Mouse (Mus musculus) kidney, adult 2 months (tissue): ENCODE data around the gene Mbd3. TPM values are rescaled to one million over a fixed set of nuclear protein-coding genes. Genes with fewer than 3 reads are reported as not detected.

Experiments used
- DNase-seq: peaks from one replicate; pipeline ENCODE4 v3.0.0; 2021
- H3K27ac ChIP-seq: fragments of 200-500 bp; 2 replicates; pipeline ENCODE4 v1.5.1; 2012; ENCODE audit warnings: low read depth, low read length, control low read depth, inconsistent platforms; ENCODE audit not compliant: insufficient read depth
- H3K27me3 ChIP-seq: fragments of 200-500 bp; replicated peaks from 2 replicates; pipeline ENCODE4 v1.6.1; 2012; ENCODE audit warnings: mild to moderate bottlenecking, moderate library complexity, low read length, inconsistent platforms; ENCODE audit not compliant: control insufficient read depth, insufficient read depth
- H3K36me3 ChIP-seq: fragments of 200-500 bp; 2 replicates; pipeline ENCODE4 v1.6.1; 2012; ENCODE audit warnings: mild to moderate bottlenecking, moderate library complexity, low read length, inconsistent platforms; ENCODE audit not compliant: control insufficient read depth, insufficient read depth
- H3K4me1 ChIP-seq: fragments of 200-500 bp; 2 replicates; pipeline ENCODE4 v1.6.1; 2011; ENCODE audit warnings: low read length; ENCODE audit not compliant: control insufficient read depth, insufficient read depth
- H3K4me3 ChIP-seq: fragments of 200-500 bp; 2 replicates; pipeline ENCODE4 v1.5.1; 2011; ENCODE audit warnings: mild to moderate bottlenecking, low read depth, low read length, control low read depth; ENCODE audit not compliant: insufficient read depth
- CTCF ChIP-seq: fragments of 200-500 bp; conservative IDR thresholded peaks from 2 replicates; pipeline ENCODE4 v1.5.1; 2011; ENCODE audit warnings: low read depth, mild to moderate bottlenecking, control low read depth, low read length, moderate library complexity, mixed read lengths; ENCODE audit not compliant: insufficient read depth, insufficient read length
- POLR2A ChIP-seq: fragments of 200-500 bp; IDR thresholded peaks from one replicate; pipeline ENCODE4 v1.6.1; 2011; ENCODE audit warnings: low read depth, low read length, control low read depth
- WGBS: fragments of 180-500 bp; shearing (Covaris S2); methylation state at CpG from one replicate; pipeline ENCODE4 v1.1.7; 2018; 5-methylcytosine and 5-hydroxymethylcytosine counted together
- polyA plus RNA-seq: library from polyadenylated mRNA; depleted of rRNA; stranded (reverse); fragments of >200 nt; gene quantifications from 2 replicates; pipeline ENCODE4 v1.2.3, GENCODE M21; 2012; rRNA removed

Mbd3 gene
- 143 and 151 TPM in 2 replicates for polyA plus RNA-seq

DNA sequence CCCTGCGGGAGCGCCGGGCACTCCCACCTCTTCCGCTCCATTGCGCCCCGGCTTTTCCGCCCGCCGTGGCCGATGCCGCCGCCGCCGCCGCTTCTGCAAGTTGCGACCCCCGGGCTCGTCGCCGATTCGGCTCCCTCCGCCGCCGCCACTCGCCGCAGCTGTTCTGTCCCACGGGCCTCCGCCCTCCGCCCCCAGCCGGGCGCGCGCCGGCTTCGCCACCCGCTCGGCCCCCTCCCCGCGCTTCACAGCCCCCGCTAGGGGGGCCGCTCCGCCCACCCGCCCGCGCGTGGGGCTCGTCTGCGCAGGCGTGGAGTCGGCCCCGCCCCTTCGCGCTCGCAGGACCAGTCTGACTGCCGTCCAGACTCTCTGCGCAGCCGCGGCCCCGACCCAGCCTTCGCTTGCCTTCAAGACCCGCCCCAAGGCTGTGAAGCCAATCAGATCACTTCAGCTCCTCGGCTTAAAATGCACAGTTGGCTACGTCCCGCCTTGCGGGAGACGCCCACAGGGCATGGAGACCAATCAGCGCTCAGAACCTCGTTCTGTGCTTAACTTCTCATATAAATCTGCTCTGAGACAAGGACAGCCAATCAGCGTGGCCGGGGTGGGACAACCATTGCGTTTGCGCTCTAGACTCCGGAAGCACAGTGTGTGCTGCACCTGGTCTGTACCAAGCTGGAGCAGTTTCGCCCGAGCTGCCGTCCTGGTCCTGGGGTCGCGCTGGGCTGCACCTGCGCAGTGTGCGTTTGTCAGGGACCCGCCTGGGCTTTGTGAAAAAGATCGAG is at the start of gene Mbd3:
Gene Mbd3 (minus strand): TSS at position 360 of the 782 bp plus-strand sequence.
- Histone ChIP-seq H3K4me3 (peak within 1 kb of the TSS; percentile 63), H3K36me3 (no peaks in the 10 kb centered on the region; the same call in none of the 2 replicates), H3K4me1 (peaks cover 14% of the 10 kb centered on the region), H3K27me3 (no peaks in the 10 kb centered on the region), H3K27ac (peak within 1 kb of the TSS; percentile 84)
- peak; percentile 100 for DNase-seq
- peak; percentile 98 for TF ChIP-seq POLR2A
- no peak for TF ChIP-seq CTCF
- WGBS, result under 1% methylated on average over 79 of the region's 82 CpGs

DNA sequence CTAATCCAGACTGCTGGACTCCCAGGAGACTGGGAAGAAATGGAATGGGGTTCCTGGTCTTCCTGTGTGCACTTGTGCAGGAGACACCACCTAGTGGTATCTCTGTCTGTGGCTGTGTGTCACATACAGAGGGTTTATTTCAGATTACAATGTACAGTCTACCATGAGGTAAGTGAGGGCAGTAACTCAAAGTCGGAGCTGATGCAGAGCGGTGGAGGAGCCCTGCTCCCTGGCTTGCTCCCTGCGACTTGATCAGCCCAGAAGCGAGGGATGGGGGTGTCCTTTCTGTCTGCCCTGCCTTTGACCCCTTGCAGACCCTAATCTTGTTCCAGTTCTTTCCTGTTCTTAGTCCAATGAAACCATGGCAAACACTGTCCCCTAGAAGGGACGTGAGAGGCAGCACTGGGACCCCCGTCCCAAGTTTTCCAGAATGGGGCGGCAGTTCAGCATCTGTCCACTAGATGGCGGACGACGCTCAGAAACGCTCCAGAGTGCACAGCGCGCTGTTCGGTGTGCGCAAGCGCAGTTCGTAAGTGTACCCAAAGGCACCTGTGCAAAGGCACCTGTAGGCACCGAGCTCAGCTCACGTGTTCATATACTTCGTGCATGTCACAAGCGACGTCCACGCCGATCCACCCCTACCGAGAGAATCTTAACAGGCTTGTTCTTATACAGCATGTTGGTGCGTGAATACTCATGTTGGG is 46.7 kb upstream of the Mbd3 start:
- Histone ChIP-seq H3K27ac (no peak overlapping the region), H3K4me1 (no peaks in the 10 kb centered on the region; the same call in 1 of the 2 replicates), H3K27me3 (no peaks in the 10 kb centered on the region), H3K4me3 (no peak overlapping the region), H3K36me3 (no peaks in the 10 kb centered on the region)
- WGBS, result 8% methylated on average over 26 of the region's 26 CpGs
- peak; percentile 85 for DNase-seq
- peak; percentile 95 for TF ChIP-seq CTCF
- no peak for TF ChIP-seq POLR2A

DNA sequence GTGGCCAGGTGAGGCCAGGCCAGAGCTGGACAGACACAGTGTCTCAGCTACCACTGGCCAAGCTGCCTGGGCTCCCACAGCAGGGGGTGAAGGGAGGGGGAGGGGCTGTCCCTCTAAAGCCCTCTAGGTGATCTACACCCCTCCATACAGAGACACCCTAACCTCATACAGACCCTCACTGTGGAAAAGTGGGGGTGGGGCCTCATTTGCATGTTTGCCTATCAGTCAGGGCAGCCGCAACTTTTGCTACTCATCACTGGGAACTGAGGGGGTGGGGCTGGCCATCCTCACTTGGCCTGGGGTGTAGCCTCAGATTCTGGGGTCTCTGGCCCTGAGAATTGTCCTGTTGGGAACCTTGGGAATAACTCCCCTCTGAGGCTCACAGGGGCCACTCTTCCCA is 45.7 kb upstream of the Mbd3 start:
- no peak for DNase-seq
- Histone ChIP-seq H3K4me3 (no peak overlapping the region), H3K36me3 (no peaks in the 10 kb centered on the region), H3K27ac (no peak overlapping the region), H3K27me3 (no peaks in the 10 kb centered on the region), H3K4me1 (no peaks in the 10 kb centered on the region; the same call in 1 of the 2 replicates)
- TF ChIP-seq POLR2A, result no peak
- TF ChIP-seq CTCF, result no peak
- 91% methylated on average over 1 of the region's 1 CpGs for WGBS

DNA sequence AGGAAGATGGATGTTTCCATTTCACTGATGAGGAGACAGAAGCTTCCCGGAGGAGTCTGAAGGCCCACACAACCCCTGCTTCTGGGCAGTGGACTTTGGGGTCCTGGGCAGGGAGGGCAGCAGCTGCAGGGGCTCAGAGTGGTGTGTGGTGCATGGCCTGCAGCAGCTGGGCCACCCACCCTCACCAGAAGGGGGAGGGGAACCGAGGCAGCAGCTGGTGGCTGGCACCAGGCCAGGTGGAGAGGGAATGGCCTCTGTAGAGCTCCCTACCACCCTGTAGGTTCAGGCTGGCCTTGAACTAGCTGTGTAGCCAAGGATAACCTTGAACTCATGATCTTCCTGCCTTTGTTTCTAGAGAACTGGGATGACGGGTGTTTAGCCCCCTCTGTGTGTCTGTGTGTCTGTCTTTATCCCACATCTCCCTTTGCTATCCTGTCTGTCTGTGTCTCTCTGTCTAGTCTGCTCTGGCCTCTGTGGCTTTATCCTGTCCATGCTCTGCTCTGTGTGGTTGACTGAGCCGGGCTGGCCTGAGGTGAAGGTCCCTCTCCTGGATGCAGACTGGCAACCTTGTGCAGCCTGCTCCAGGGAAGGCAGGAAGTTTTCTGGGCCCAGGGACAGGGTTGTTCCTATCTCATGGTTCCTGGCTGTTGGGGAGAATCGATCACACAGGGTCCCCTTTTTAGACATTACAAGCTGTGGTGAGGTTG is 45.1 kb upstream of the Mbd3 start:
- Histone ChIP-seq H3K27me3 (no peaks in the 10 kb centered on the region), H3K4me1 (no peaks in the 10 kb centered on the region; the same call in 1 of the 2 replicates), H3K36me3 (no peaks in the 10 kb centered on the region), H3K27ac (no peak overlapping the region), H3K4me3 (no peak overlapping the region)
- DNase-seq, result no peak
- no peak for TF ChIP-seq POLR2A
- no peak for TF ChIP-seq CTCF
- WGBS, result 47% methylated on average over 5 of the region's 5 CpGs

DNA sequence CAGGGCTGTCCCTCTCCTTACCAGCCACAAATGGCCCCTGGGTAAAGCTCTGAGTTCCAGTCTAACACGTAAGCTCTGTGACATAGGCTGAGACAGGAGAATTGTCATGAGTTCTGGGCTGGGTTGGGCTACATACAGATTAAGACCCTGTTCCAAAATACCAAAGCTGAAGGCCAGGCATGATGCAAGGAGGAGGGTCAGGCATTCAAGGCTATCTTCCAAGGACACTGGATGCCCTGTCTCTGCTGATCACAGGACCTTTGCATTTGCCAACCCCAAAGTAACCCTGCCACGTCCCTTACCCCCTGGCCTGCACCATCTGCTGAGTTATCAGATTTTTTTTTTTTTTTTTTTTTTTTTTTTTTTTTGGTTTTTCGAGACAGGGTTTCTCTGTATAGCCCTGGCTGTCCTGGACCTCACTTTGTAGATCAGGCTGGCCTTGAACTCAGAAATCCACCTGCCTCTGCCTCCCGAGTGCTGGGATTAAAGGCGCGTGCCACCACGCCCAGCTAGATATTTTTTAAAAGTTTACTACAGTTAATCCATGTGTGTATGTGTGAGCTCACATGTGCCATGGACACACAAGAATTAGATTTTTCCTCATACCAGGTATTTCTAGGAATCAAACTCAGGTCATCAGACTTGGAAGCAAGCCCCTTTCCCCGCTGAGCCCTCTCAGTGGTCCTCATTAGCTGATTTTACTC is 44.4 kb upstream of the Mbd3 start:
- Histone ChIP-seq H3K27me3 (no peaks in the 10 kb centered on the region), H3K4me3 (no peak overlapping the region), H3K4me1 (no peaks in the 10 kb centered on the region; the same call in 1 of the 2 replicates), H3K27ac (no peak overlapping the region), H3K36me3 (no peaks in the 10 kb centered on the region)
- WGBS, result 91% methylated on average over 8 of the region's 8 CpGs
- no peak for DNase-seq
- TF ChIP-seq POLR2A (no peak), CTCF (no peak)

DNA sequence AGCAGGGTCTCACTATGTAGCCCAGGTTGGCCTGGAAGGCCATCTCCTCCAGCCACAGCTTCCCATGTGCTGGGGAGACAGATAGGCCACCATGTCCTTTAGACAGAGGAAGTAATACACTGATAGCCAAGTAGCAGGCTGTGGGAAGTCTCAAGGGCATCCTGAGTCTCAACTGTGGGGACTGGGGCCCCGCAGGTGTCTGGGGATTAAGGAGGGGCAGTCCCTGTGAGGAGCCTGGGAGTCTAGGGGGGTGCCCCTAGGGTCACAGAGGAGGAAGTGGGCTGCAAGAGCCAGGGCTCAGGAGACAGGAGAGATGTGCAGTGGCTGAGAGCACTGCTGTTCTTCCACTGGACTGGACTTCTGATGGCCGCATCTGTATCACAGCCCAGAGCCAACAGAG is 43.6 kb upstream of the Mbd3 start:
- WGBS, result 56% methylated on average over 2 of the region's 2 CpGs
- Histone ChIP-seq H3K4me3 (no peak overlapping the region), H3K4me1 (no peaks in the 10 kb centered on the region; the same call in 1 of the 2 replicates)

More for the DNA sequence above, 43.6 kb upstream of the Mbd3 start:
- no peak for DNase-seq
- Histone ChIP-seq H3K36me3 (no peaks in the 10 kb centered on the region), H3K27ac (no peak overlapping the region), H3K27me3 (no peaks in the 10 kb centered on the region)
- no peak for TF ChIP-seq POLR2A
- TF ChIP-seq CTCF, result no peak
